Mouse (Mus musculus): ENCODE measurements around the gene Trip10. TPM values are rescaled to one million over a fixed set of nuclear protein-coding genes. Genes with fewer than 3 reads are reported as not detected.

Trip10 gene
- total and polyA plus RNA-seq, 2 experiments from 2014 or later, result 7.8 to 8.5 TPM

DNA sequence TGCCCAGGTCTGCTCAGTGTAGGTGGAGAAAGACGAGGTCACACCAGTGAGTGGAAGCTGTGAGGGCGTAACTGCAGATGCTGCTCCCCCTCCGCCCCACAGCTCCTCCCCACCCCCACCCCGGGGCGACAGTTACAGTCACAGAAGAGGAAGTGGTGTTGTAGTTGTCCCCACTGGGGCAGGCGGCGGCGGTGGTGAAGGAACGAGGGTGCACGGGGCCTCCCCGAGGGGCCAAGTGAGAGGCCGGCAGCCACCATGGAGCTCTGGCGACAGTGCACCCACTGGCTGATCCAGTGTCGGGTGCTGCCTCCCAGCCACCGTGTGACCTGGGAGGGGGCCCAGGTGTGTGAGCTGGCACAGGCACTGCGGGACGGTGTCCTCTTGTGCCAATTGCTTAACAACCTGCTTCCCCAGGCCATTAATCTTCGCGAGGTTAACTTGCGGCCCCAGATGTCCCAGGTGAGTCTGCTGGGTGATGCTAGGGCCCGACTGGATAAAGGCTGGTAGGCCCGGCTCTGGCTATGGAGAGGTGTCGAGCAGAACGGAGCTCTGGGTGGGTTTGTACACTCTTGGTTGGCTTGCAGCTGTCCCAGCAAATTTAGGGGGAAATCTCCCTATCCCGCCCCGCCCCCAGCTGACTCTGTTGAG, 29.8 kb downstream of the Trip10 start, which contains the start of gene Vav1:
Gene Vav1, plus strand, starts transcription at position 158 of the 648 bp plus-strand sequence.
- H3K9ac ChIP-seq (replicated peaks; ENCODE audit: low read length), result no peak within 1 kb of the TSS
- DNase-seq (ENCODE audit: low spot score) (no peak), ATAC-seq (no peak)
- no peak for TF ChIP-seq CTCF (IDR thresholded peaks at IDR 0.05; ENCODE audit: low read depth)
- no peaks in the 10 kb centered on the region for H3K36me3 ChIP-seq (ENCODE audit: insufficient read depth, low read length)
- no peak within 1 kb of the TSS for H3K4me2 ChIP-seq (ENCODE audit: low read depth, low read length)
- no peaks in the 10 kb centered on the region for H3K27me3 ChIP-seq (ENCODE audit: insufficient read depth, low read length)
- H3K4me1 ChIP-seq (ENCODE audit: insufficient read depth, low read length), result peaks cover 10% of the 10 kb centered on the region
- H3K27ac ChIP-seq, result no peak within 1 kb of the TSS
- H3K9me3 ChIP-seq (ENCODE audit: low read length), result no peaks in the 10 kb centered on the region
- 77% methylated on average over 26 of the region's 26 CpGs for WGBS
- H3K4me3 ChIP-seq (ENCODE audit: low read length), result no peak within 1 kb of the TSS

DNA sequence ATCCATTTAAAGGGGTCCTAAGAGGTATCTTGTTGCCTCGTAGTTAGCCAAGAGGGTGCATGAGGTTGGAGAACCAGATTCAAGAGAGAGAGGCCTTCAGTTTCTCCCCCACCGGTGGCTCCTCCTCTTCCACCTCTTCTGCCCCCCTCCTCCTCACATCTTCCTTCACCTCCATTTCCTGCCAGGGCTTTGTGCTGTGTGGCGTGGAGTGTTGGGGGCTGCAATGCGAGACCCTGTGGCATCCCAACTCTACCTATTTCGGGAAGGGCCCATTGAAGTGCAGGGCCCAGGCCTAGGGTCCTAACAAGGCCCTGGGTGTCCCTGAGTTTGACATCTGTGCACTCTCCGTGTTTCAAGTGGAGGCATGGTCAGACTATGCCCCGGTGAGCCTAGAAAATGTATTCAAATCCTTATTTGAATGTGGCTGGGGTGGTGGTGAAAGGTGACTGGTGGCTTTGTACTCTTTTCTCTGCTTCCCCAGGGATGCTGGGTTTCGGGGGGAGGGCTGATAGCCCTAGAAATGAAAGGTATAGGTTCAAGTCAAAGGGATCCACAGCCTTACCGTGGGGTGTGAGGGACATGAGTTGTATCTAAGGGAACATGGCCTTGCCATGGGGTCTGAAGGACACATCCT, 30.5 kb downstream of the Trip10 start:
- TF ChIP-seq CTCF (IDR thresholded peaks at IDR 0.05; ENCODE audit: low read depth), result no peak

DNA sequence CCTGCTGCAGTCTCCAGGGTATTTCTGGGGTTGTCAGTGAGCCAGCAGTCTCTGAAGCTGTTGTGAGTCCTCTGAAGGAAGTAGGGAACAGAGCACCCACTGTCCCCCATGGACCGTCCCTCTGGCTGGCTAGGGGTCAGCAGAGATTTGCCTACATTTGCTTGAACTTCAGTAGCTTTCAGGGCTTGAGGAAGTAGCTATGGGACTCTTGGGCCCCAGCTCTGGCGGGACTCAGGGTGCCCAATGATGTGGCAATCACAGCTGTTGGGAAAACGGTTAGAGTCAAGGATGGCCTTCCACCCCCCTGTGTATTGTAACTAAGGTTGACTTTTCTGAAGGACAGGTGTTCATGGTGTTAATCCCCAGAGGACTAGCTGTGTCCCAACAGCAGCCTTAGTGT, 31.2 kb downstream of the Trip10 start:
- Histone ChIP-seq H3K9me3 (ENCODE audit: low read length) (no peaks in the 10 kb centered on the region), H3K27me3 (ENCODE audit: insufficient read depth, low read length) (no peaks in the 10 kb centered on the region), H3K36me3 (ENCODE audit: insufficient read depth, low read length) (no peaks in the 10 kb centered on the region), H3K4me1 (ENCODE audit: insufficient read depth, low read length) (peaks cover 6% of the 10 kb centered on the region), H3K9ac (replicated peaks; ENCODE audit: low read length) (no peak overlapping the region), H3K4me2 (ENCODE audit: low read depth, low read length) (no peak overlapping the region), H3K4me3 (ENCODE audit: low read length) (no peak overlapping the region), H3K27ac (no peak overlapping the region)
- ATAC-seq (no peak), DNase-seq (ENCODE audit: low spot score) (no peak)
- WGBS, result 78% methylated on average over 3 of the region's 3 CpGs
- TF ChIP-seq CTCF (IDR thresholded peaks at IDR 0.05; ENCODE audit: low read depth), result no peak

More for the DNA sequence above, 30.5 kb downstream of the Trip10 start:
- Histone ChIP-seq H3K4me2 (ENCODE audit: low read depth, low read length) (no peak overlapping the region), H3K27me3 (ENCODE audit: insufficient read depth, low read length) (no peaks in the 10 kb centered on the region), H3K9me3 (ENCODE audit: low read length) (no peaks in the 10 kb centered on the region), H3K4me1 (ENCODE audit: insufficient read depth, low read length) (peaks cover 9% of the 10 kb centered on the region), H3K36me3 (ENCODE audit: insufficient read depth, low read length) (no peaks in the 10 kb centered on the region), H3K9ac (replicated peaks; ENCODE audit: low read length) (no peak overlapping the region), H3K27ac (no peak overlapping the region), H3K4me3 (ENCODE audit: low read length) (no peak overlapping the region)
- WGBS, result 64% methylated on average over 9 of the region's 9 CpGs
- DNase-seq (ENCODE audit: low spot score), result no peak
- no peak for ATAC-seq

DNA sequence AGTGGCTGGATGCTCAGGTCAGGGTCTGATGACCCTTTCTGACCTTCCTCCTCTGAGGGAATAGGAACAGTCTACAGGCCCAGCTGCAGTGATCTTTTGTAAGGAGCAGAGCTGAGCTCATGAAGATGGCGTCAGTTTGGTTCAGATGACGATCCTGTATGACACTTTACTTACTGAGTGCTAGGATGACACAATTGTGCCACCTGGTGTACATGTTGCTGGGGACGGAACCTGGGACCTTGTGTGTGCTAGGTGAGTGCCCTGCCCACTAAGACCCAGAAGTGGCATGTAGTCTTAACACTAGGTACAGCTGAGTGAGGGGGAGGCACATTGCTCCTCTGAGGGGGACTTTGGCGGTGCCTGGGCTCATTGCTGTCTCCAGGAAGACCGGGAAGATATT, 34.7 kb downstream of the Trip10 start:
- no peak overlapping the region for H3K4me3 ChIP-seq (ENCODE audit: low read length)
- no peak overlapping the region for H3K4me2 ChIP-seq (ENCODE audit: low read depth, low read length)
- WGBS, result 85% methylated on average over 5 of the region's 5 CpGs
- 0 out of 2 replicates have a peak, but pooled peaks have one; percentile 15 for TF ChIP-seq CTCF (IDR thresholded peaks at IDR 0.05; ENCODE audit: low read depth)
- H3K4me1 ChIP-seq (ENCODE audit: insufficient read depth, low read length), result no peaks in the 10 kb centered on the region
- H3K9ac ChIP-seq (replicated peaks; ENCODE audit: low read length), result no peak overlapping the region
- no peak for ATAC-seq
- DNase-seq (ENCODE audit: low spot score), result no peak
- H3K27ac ChIP-seq, result no peak overlapping the region
- no peaks in the 10 kb centered on the region for H3K36me3 ChIP-seq (ENCODE audit: insufficient read depth, low read length)
- H3K27me3 ChIP-seq (ENCODE audit: insufficient read depth, low read length), result no peaks in the 10 kb centered on the region
- no peaks in the 10 kb centered on the region for H3K9me3 ChIP-seq (ENCODE audit: low read length)

DNA sequence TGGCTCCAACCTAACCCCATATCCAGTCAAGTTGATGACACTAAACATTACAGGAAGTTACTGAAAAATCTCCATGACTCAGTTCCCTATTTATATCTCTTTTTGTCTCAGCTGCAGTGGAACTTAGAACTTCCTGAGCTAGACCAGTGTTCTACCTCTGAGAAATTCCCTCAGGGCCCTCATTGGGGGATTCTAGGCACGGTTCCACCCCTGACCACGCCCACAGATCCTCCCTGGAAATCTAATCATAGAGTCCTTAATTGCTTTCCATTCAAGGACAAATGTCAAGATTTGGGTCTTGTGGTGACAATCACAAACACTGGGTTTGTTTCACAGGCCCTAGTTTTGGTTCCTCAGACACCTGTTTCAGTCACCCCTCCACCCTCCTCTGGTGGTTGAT, 35.8 kb downstream of the Trip10 start:
- Histone ChIP-seq H3K27ac (no peak overlapping the region), H3K9ac (replicated peaks; ENCODE audit: low read length) (no peak overlapping the region), H3K4me1 (ENCODE audit: insufficient read depth, low read length) (no peaks in the 10 kb centered on the region), H3K4me2 (ENCODE audit: low read depth, low read length) (no peak overlapping the region), H3K4me3 (ENCODE audit: low read length) (no peak overlapping the region), H3K27me3 (ENCODE audit: insufficient read depth, low read length) (no peaks in the 10 kb centered on the region), H3K36me3 (ENCODE audit: insufficient read depth, low read length) (no peaks in the 10 kb centered on the region), H3K9me3 (ENCODE audit: low read length) (no peaks in the 10 kb centered on the region)
- 54% methylated on average over 2 of the region's 2 CpGs for WGBS
- TF ChIP-seq CTCF (IDR thresholded peaks at IDR 0.05; ENCODE audit: low read depth), result no peak
- no peak for DNase-seq (ENCODE audit: low spot score)
- ATAC-seq, result no peak

DNA sequence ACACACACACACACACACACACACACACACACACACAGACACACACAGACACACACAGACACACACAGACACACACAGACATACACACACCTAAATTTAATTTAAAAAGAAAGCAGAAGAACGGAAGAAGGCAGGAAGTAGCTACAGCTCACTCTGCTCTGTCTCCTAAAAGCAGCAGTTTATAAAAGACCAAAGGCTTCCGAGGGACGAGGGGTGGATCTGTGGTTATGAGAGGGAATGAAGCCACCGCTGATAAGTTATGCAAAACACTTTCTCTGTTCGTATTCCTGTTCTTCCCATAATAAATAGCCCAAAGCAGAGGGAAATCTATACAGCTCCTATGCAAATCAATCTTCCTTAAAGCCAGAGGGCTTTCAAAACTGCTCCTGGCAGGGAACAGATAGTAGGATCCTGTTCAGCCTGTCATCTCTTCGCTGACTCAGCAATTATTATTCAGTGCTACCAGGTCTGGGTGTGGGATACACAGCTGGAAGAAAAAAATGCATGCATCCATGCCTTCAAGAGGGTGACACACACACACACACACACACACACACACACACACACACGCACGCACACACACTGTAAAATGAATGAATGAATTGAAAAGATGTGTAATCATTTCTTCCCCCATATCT, 37.6 kb downstream of the Trip10 start:
- ATAC-seq, result no peak

More for the DNA sequence above, 37.6 kb downstream of the Trip10 start:
- TF ChIP-seq CTCF (IDR thresholded peaks at IDR 0.05; ENCODE audit: low read depth), result no peak
- Histone ChIP-seq H3K9ac (replicated peaks; ENCODE audit: low read length) (no peak overlapping the region), H3K9me3 (ENCODE audit: low read length) (no peaks in the 10 kb centered on the region), H3K4me2 (ENCODE audit: low read depth, low read length) (no peak overlapping the region), H3K36me3 (ENCODE audit: insufficient read depth, low read length) (no peaks in the 10 kb centered on the region), H3K27me3 (ENCODE audit: insufficient read depth, low read length) (no peaks in the 10 kb centered on the region), H3K4me3 (ENCODE audit: low read length) (no peak overlapping the region), H3K4me1 (ENCODE audit: insufficient read depth, low read length) (no peaks in the 10 kb centered on the region), H3K27ac (no peak overlapping the region)
- 70% methylated on average over 8 of the region's 8 CpGs for WGBS
- no peak for DNase-seq (ENCODE audit: low spot score)
